Mouse (Mus musculus): ENCODE data around the gene Rps12.

GRCm38 (mm10) chr10:23780539-23781275 is 6.4 kb downstream of the Rps12 start:
- no peak for TF ChIP-seq POLR2A (IDR thresholded peaks at IDR 0.05; ENCODE audit: extremely low read depth, insufficient read depth, low read length)
- no peak for TF ChIP-seq CTCF (IDR thresholded peaks at IDR 0.05; ENCODE audit: low read depth, low read length)
